Mouse (Mus musculus) skeletal muscle tissue, adult 2 months (tissue): ENCODE measurements around the gene Sema3e.

Source experiments
- DNase-seq: peaks from one replicate; pipeline ENCODE4 v3.0.0-alpha.2; 2012; ENCODE audit warnings: low read depth, low spot score

Gene Sema3e

GRCm38 (mm10) chr5:14198344-14199040 is 173.4 kb downstream of the Sema3e start:
- DNase-seq = no peak

GRCm38 (mm10) chr5:14206794-14207193 is 181.7 kb downstream of the Sema3e start:
- DNase-seq = no peak

- DNase-seq = no peak
Observed at GRCm38 (mm10) chr5:14209962-14210361, 184.9 kb downstream of the Sema3e start.

GRCm38 (mm10) chr5:14216211-14216610 is 191.1 kb downstream of the Sema3e start:
- DNase-seq = no peak

GRCm38 (mm10) chr5:14218677-14219076 is 193.6 kb downstream of the Sema3e start:
- no peak for DNase-seq

GRCm38 (mm10) chr5:14224509-14224908 is 199.4 kb downstream of the Sema3e start:
- no peak for DNase-seq

GRCm38 (mm10) chr5:14231027-14231426 is 206.0 kb downstream of the Sema3e start:
- DNase-seq = no peak

GRCm38 (mm10) chr5:14252583-14252982 is 227.5 kb downstream of the Sema3e start:
- no peak for DNase-seq

- DNase-seq = no peak
Observed at GRCm38 (mm10) chr5:14253328-14253727, 228.3 kb downstream of the Sema3e start.

- DNase-seq = no peak
Observed at GRCm38 (mm10) chr5:14260156-14260555, 235.1 kb downstream of the Sema3e start.

GRCm38 (mm10) chr5:14267400-14267799 is 242.3 kb downstream of the Sema3e start:
- DNase-seq = no peak
